Mouse (Mus musculus) MEL (cell line): ENCODE measurements at regions not wholly inside any gene's neighbourhood (a gene's known extent, or its start where the extent isn't known, plus 50 kb on each side); places are given as distances from the start of the nearest gene placed in this dataset.

Experiments used
- DNase-seq: peaks from one replicate; pipeline ENCODE4 v3.0.0; 2011; ENCODE audit warnings: low read depth, low spot score
- H3K27ac ChIP-seq: 2 replicates; pipeline ENCODE4 v1.5.1; 2012; ENCODE audit warnings: low read depth, mild to moderate bottlenecking, control low read depth, low read length, moderate library complexity; ENCODE audit not compliant: control insufficient read depth
- H3K27me3 ChIP-seq, 2 experiments: fragments of 150-350 bp in 1 of 2; sonication (generic) in 1 of 2; 2 replicates each; pipeline ENCODE4 v1.6.1; 2012; ENCODE audit warnings: low read length in 2 of 2, mild to moderate bottlenecking in 2 of 2, improper control_type of control experiment in 1 of 2, moderate library complexity in 1 of 2; ENCODE audit not compliant: insufficient read depth in 2 of 2, control insufficient read depth in 1 of 2
- H3K36me3 ChIP-seq, 2 experiments: 2 replicates each; pipeline ENCODE4 v1.6.1; 2012 to 2014; ENCODE audit warnings: low read length in 2 of 2, improper control_type of control experiment in 1 of 2, inconsistent platforms in 1 of 2, mild to moderate bottlenecking in 1 of 2; ENCODE audit not compliant: insufficient read depth in 2 of 2, control insufficient read depth in 1 of 2
- H3K4me1 ChIP-seq, 2 experiments: fragments of 150-350 bp in 1 of 2; sonication (generic) in 1 of 2; 2 replicates each; pipeline ENCODE4 v1.6.1; 2012; ENCODE audit warnings: low read length in 2 of 2, improper control_type of control experiment in 1 of 2, mild to moderate bottlenecking in 1 of 2; ENCODE audit not compliant: insufficient read depth in 2 of 2, control insufficient read depth in 1 of 2
- H3K4me3 ChIP-seq, 2 experiments: fragments of 150-350 bp in 1 of 2; sonication (generic) in 1 of 2; 2 replicates each; pipeline ENCODE4 v1.5.1; 2012; ENCODE audit warnings: low read depth in 2 of 2, low read length in 2 of 2, mild to moderate bottlenecking in 2 of 2, moderate library complexity in 2 of 2, control low read depth in 1 of 2, improper control_type of control experiment in 1 of 2; ENCODE audit not compliant: control insufficient read depth in 1 of 2, insufficient read depth in 1 of 2
- H3K79me2 ChIP-seq: 2 replicates; pipeline ENCODE4 v1.6.1; 2012; ENCODE audit warnings: mild to moderate bottlenecking, low read length, moderate library complexity; ENCODE audit not compliant: control insufficient read depth, poor library complexity, insufficient read depth
- H3K9ac ChIP-seq: 2 replicates; pipeline ENCODE4 v1.6.1; 2012; ENCODE audit warnings: low read depth, mild to moderate bottlenecking, control low read depth, low read length, moderate library complexity; ENCODE audit not compliant: control insufficient read depth, poor library complexity, severe bottlenecking
- H3K9me3 ChIP-seq: fragments of 150-350 bp; sonication (generic); replicated peaks from 2 replicates; pipeline ENCODE4 v1.6.1; 2012; ENCODE audit warnings: mild to moderate bottlenecking, low read length, improper control_type of control experiment, moderate library complexity; ENCODE audit not compliant: insufficient read depth
- BHLHE40 ChIP-seq: IDR thresholded peaks from 2 replicates; pipeline ENCODE4 v1.6.1; 2012; ENCODE audit warnings: low read depth, mild to moderate bottlenecking, inconsistent platforms, low read length, improper control_type of control experiment, borderline replicate concordance
- CHD2 ChIP-seq: IDR thresholded peaks from 2 replicates; pipeline ENCODE4 v1.6.1; 2011; ENCODE audit warnings: low read length, improper control_type of control experiment
- CTCF ChIP-seq, 3 experiments: IDR thresholded peaks in 2 of 3; conservative IDR thresholded peaks in 1 of 3; 2 replicates each; pipeline ENCODE4 v1.5.1; 2011 to 2012; ENCODE audit warnings: low read length in 3 of 3, low read depth in 2 of 3, mild to moderate bottlenecking in 2 of 3, improper control_type of control experiment in 1 of 3, inconsistent platforms in 1 of 3, mixed read lengths in 1 of 3, moderate library complexity in 1 of 3; ENCODE audit not compliant: control insufficient read depth in 1 of 3, insufficient read depth in 1 of 3, poor library complexity in 1 of 3, severe bottlenecking in 1 of 3
- E2F4 ChIP-seq: IDR thresholded peaks from 2 replicates; pipeline ENCODE4 v1.6.1; 2011; ENCODE audit warnings: low read depth, low read length, improper control_type of control experiment, borderline replicate concordance
- EP300 ChIP-seq, 2 experiments: IDR thresholded peaks; 2 replicates each; pipeline ENCODE4 v1.6.1; 2011; ENCODE audit warnings: improper control_type of control experiment in 2 of 2, low read length in 2 of 2, low read depth in 1 of 2, mild to moderate bottlenecking in 1 of 2
- GATA1 ChIP-seq: IDR thresholded peaks from 2 replicates; pipeline ENCODE4 v1.6.1; 2011; ENCODE audit warnings: low read depth, low read length, improper control_type of control experiment
- HCFC1 ChIP-seq: IDR thresholded peaks from 2 replicates; pipeline ENCODE4 v1.6.1; 2012; ENCODE audit warnings: low read depth, mild to moderate bottlenecking, inconsistent platforms, low read length, improper control_type of control experiment, moderate library complexity
- MAX ChIP-seq: IDR thresholded peaks from 2 replicates; pipeline ENCODE4 v1.6.1; 2011; ENCODE audit warnings: low read length, improper control_type of control experiment
- MAZ ChIP-seq: IDR thresholded peaks from 2 replicates; pipeline ENCODE4 v1.6.1; 2012; ENCODE audit warnings: low read depth, mild to moderate bottlenecking, inconsistent platforms, low read length, improper control_type of control experiment
- MEF2A ChIP-seq: IDR thresholded peaks from 2 replicates; pipeline ENCODE4 v1.6.1; 2014; ENCODE audit warnings: low read depth, mild to moderate bottlenecking, inconsistent platforms, low read length, improper control_type of control experiment; ENCODE audit not compliant: poor library complexity, insufficient replicate concordance, severe bottlenecking; ENCODE audit errors: extremely low read depth
- MYB ChIP-seq: IDR thresholded peaks from 2 replicates; pipeline ENCODE4 v1.6.1; 2011; ENCODE audit warnings: mild to moderate bottlenecking, low read depth, low read length, improper control_type of control experiment
- MYC ChIP-seq: IDR thresholded peaks from 2 replicates; pipeline ENCODE4 v1.6.1; 2011; ENCODE audit warnings: low read depth, mild to moderate bottlenecking, low read length, improper control_type of control experiment, moderate library complexity
- RAD21 ChIP-seq: IDR thresholded peaks from 2 replicates; pipeline ENCODE4 v1.6.1; 2011; ENCODE audit warnings: mild to moderate bottlenecking, low read depth, low read length, improper control_type of control experiment
- SMC3 ChIP-seq: IDR thresholded peaks from 2 replicates; pipeline ENCODE4 v1.6.1; 2011; ENCODE audit warnings: low read depth, low read length, improper control_type of control experiment
- USF1 ChIP-seq: IDR thresholded peaks from 2 replicates; pipeline ENCODE4 v1.6.1; 2014; ENCODE audit warnings: low read depth, mild to moderate bottlenecking, inconsistent platforms, low read length, improper control_type of control experiment, moderate library complexity
- USF2 ChIP-seq, 2 experiments: IDR thresholded peaks; 2 replicates each; pipeline ENCODE4 v1.6.1; 2011 to 2012; ENCODE audit warnings: improper control_type of control experiment in 2 of 2, low read length in 2 of 2, borderline replicate concordance in 1 of 2, inconsistent platforms in 1 of 2, low read depth in 1 of 2, mild to moderate bottlenecking in 1 of 2; ENCODE audit not compliant: insufficient read depth in 1 of 2
- ZKSCAN1 ChIP-seq: IDR thresholded peaks from 2 replicates; pipeline ENCODE4 v1.6.1; 2012; ENCODE audit warnings: low read depth, mild to moderate bottlenecking, inconsistent platforms, low read length, improper control_type of control experiment, moderate library complexity
- ZMIZ1 ChIP-seq: IDR thresholded peaks from 2 replicates; pipeline ENCODE4 v1.6.1; 2012; ENCODE audit warnings: low read depth, mild to moderate bottlenecking, inconsistent platforms, low read length, improper control_type of control experiment, moderate library complexity
- ZNF384 ChIP-seq: IDR thresholded peaks from 2 replicates; pipeline ENCODE4 v1.6.1; 2012; ENCODE audit warnings: low read depth, mild to moderate bottlenecking, inconsistent platforms, low read length, improper control_type of control experiment

DNA sequence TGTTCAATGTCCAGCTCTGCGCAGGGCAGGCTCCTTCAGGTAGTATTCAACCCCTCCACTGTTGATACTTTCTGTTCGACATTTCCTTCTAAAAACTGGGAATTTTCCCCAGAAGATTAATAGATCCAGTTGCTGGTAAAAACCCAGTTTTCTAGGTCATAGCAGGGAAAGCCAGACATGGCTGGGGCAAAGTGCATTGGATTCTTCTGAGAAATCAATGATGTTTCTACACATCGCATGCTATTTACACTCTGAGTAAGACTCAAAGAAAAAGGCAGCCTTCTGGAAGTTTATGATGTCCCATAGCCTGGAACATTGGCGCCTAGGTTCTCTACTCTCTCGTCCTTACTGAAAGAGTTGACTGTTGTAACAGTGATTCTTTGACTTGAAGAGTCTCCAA is 80.0 kb upstream of the Nphp3 start:
- Histone ChIP-seq H3K27ac (no peak overlapping the region), H3K4me1 (no peaks in the 10 kb centered on the region), H3K4me3 (no peak overlapping the region), H3K9ac (no peak overlapping the region), H3K9me3 (no peaks in the 10 kb centered on the region), H3K79me2 (no peaks in the 10 kb centered on the region), H3K36me3 (no peaks in the 10 kb centered on the region), H3K27me3 (no peaks in the 10 kb centered on the region)
- DNase-seq: no peak
- no peak for TF ChIP-seq USF1
- no peak for TF ChIP-seq RAD21
- no peak for TF ChIP-seq GATA1
- no peak for TF ChIP-seq ZMIZ1
- no peak for TF ChIP-seq USF2 (IDR thresholded peaks at IDR 0.05; ENCODE audit: borderline replicate concordance in 1 of 2, insufficient read depth in 1 of 2, low read depth in 1 of 2, low read length in 2 of 2)
- no peak for TF ChIP-seq ZKSCAN1
- no peak for TF ChIP-seq MEF2A
- no peak for TF ChIP-seq CTCF (IDR thresholded peaks at IDR 0.05 in 2 of 3, conservative IDR thresholded peaks at IDR 0.05 in 1 of 3; ENCODE audit: control insufficient read depth in 1 of 3, insufficient read depth in 1 of 3, low read depth in 2 of 3, low read length in 3 of 3, poor library complexity in 1 of 3, severe bottlenecking in 1 of 3)

GRCm38 (mm10) chr9:103924641-103925040 is 77.7 kb upstream of the Nphp3 start:
- no peaks in the 10 kb centered on the region for H3K79me2 ChIP-seq
- no peaks in the 10 kb centered on the region for H3K36me3 ChIP-seq
- H3K27ac ChIP-seq: no peak overlapping the region
- no peak overlapping the region for H3K9ac ChIP-seq
- H3K4me1 ChIP-seq: no peaks in the 10 kb centered on the region
- no peaks in the 10 kb centered on the region for H3K27me3 ChIP-seq
- TF ChIP-seq BHLHE40 (no peak), HCFC1 (no peak), ZKSCAN1 (no peak), E2F4 (no peak), MAX (no peak), MAZ (no peak), ZNF384 (no peak), SMC3 (no peak), CHD2 (no peak), MYB (no peak), USF2 (IDR thresholded peaks at IDR 0.05; ENCODE audit: borderline replicate concordance in 1 of 2, insufficient read depth in 1 of 2, low read depth in 1 of 2, low read length in 2 of 2) (no peak), EP300 (IDR thresholded peaks at IDR 0.05; ENCODE audit: low read depth in 1 of 2, low read length in 2 of 2) (no peak), MYC (no peak)
- no peak overlapping the region for H3K4me3 ChIP-seq
- H3K9me3 ChIP-seq: no peaks in the 10 kb centered on the region
- no peak for DNase-seq
